Mouse (Mus musculus): ENCODE measurements around the gene Ostf1. TPM values are rescaled to one million over a fixed set of nuclear protein-coding genes. Genes with fewer than 3 reads are reported as not detected.
A peak's percentile ranks its signal among the peaks of the same experiment; 100 is the strongest.

The Ostf1 gene
- polyA plus RNA-seq, 1 experiment from 2014 or later, result 103 TPM

- Histone ChIP-seq H3K36me3 (no peaks in the 10 kb centered on the region), H3K4me3 (no peak overlapping the region), H3K27me3 (no peaks in the 10 kb centered on the region), H3K27ac (no peak overlapping the region), H3K4me1 (peaks cover 7% of the 10 kb centered on the region), H3K9ac (no peak overlapping the region), H3K9me3 (no peaks in the 10 kb centered on the region), H3K4me2 (no peak overlapping the region)
- ATAC-seq (ENCODE audit: borderline replicate concordance, extremely low read depth, low FRiP score, low TSS enrichment), result no peak
- 71% methylated on average over 5 of the region's 5 CpGs for WGBS
These were observed 12.6 kb downstream of the Ostf1 start for GRCm38 (mm10) chr19:18619060-18619459.

GRCm38 (mm10) chr19:18617504-18617903 is 14.1 kb downstream of the Ostf1 start:
- no peak overlapping the region for H3K4me3 ChIP-seq
- no peak overlapping the region for H3K27ac ChIP-seq
- ATAC-seq (ENCODE audit: borderline replicate concordance, extremely low read depth, low FRiP score, low TSS enrichment), result no peak
- H3K4me1 ChIP-seq, result peaks cover 11% of the 10 kb centered on the region
- H3K36me3 ChIP-seq, result no peaks in the 10 kb centered on the region
- no peaks in the 10 kb centered on the region for H3K27me3 ChIP-seq
- H3K9ac ChIP-seq, result no peak overlapping the region
- no peaks in the 10 kb centered on the region for H3K9me3 ChIP-seq
- 100% methylated on average over 1 of the region's 1 CpGs for WGBS
- no peak overlapping the region for H3K4me2 ChIP-seq

- Histone ChIP-seq H3K36me3 (no peaks in the 10 kb centered on the region), H3K9me3 (no peaks in the 10 kb centered on the region), H3K27ac (peak overlapping the region; percentile 63), H3K4me3 (no peak overlapping the region), H3K4me1 (peaks cover 11% of the 10 kb centered on the region), H3K9ac (no peak overlapping the region), H3K4me2 (peak overlapping the region; percentile 11; the same call in 1 of the 2 replicates), H3K27me3 (no peaks in the 10 kb centered on the region)
- WGBS, result 53% methylated on average over 9 of the region's 9 CpGs
- no peak for ATAC-seq (ENCODE audit: borderline replicate concordance, extremely low read depth, low FRiP score, low TSS enrichment)
These were observed 15.9 kb downstream of the Ostf1 start for GRCm38 (mm10) chr19:18615680-18616240.

- Histone ChIP-seq H3K4me2 (no peak overlapping the region), H3K9ac (no peak overlapping the region), H3K36me3 (no peaks in the 10 kb centered on the region), H3K9me3 (no peaks in the 10 kb centered on the region), H3K27ac (no peak overlapping the region), H3K4me1 (peaks cover 11% of the 10 kb centered on the region), H3K4me3 (no peak overlapping the region), H3K27me3 (no peaks in the 10 kb centered on the region)
- WGBS, result 79% methylated on average over 7 of the region's 7 CpGs
- no peak for ATAC-seq (ENCODE audit: borderline replicate concordance, extremely low read depth, low FRiP score, low TSS enrichment)
These were observed 17.3 kb downstream of the Ostf1 start for GRCm38 (mm10) chr19:18614337-18614736.

- Histone ChIP-seq H3K27ac (no peak overlapping the region), H3K9me3 (no peaks in the 10 kb centered on the region), H3K9ac (no peak overlapping the region), H3K4me3 (no peak overlapping the region), H3K4me2 (no peak overlapping the region), H3K27me3 (no peaks in the 10 kb centered on the region), H3K36me3 (no peaks in the 10 kb centered on the region), H3K4me1 (peaks cover 4% of the 10 kb centered on the region; the same call in 1 of the 2 replicates)
- 48% methylated on average over 6 of the region's 6 CpGs for WGBS
- no peak for ATAC-seq (ENCODE audit: borderline replicate concordance, extremely low read depth, low FRiP score, low TSS enrichment)
These were observed 22.6 kb downstream of the Ostf1 start for GRCm38 (mm10) chr19:18608975-18609374.

- 52% methylated on average over 7 of the region's 7 CpGs for WGBS
These were observed 23.7 kb downstream of the Ostf1 start for GRCm38 (mm10) chr19:18607907-18608306.

GRCm38 (mm10) chr19:18603011-18603410 is 28.6 kb downstream of the Ostf1 start:
- 68% methylated on average over 6 of the region's 6 CpGs for WGBS
- Histone ChIP-seq H3K9me3 (no peaks in the 10 kb centered on the region), H3K4me2 (no peak overlapping the region), H3K9ac (no peak overlapping the region), H3K27me3 (no peaks in the 10 kb centered on the region), H3K4me3 (no peak overlapping the region), H3K4me1 (peaks cover 3% of the 10 kb centered on the region), H3K27ac (no peak overlapping the region), H3K36me3 (peaks cover 6% of the 10 kb centered on the region; the same call in 1 of the 2 replicates)
- 0 out of 2 replicates have a peak, but pooled peaks have one; percentile 36 for ATAC-seq (ENCODE audit: borderline replicate concordance, extremely low read depth, low FRiP score, low TSS enrichment)

More at GRCm38 (mm10) chr19:18607907-18608306, 23.7 kb downstream of the Ostf1 start:
- Histone ChIP-seq H3K9me3 (no peaks in the 10 kb centered on the region), H3K9ac (no peak overlapping the region), H3K4me3 (no peak overlapping the region), H3K4me1 (peaks cover 3% of the 10 kb centered on the region; the same call in 1 of the 2 replicates), H3K27ac (no peak overlapping the region), H3K36me3 (no peaks in the 10 kb centered on the region), H3K27me3 (no peaks in the 10 kb centered on the region), H3K4me2 (no peak overlapping the region)
- ATAC-seq (ENCODE audit: borderline replicate concordance, extremely low read depth, low FRiP score, low TSS enrichment), result no peak

- Histone ChIP-seq H3K4me2 (no peak overlapping the region), H3K27me3 (no peaks in the 10 kb centered on the region), H3K36me3 (peaks cover 6% of the 10 kb centered on the region; the same call in 1 of the 2 replicates), H3K27ac (no peak overlapping the region), H3K4me3 (no peak overlapping the region), H3K9me3 (no peaks in the 10 kb centered on the region), H3K4me1 (peaks cover 3% of the 10 kb centered on the region), H3K9ac (no peak overlapping the region)
- ATAC-seq (ENCODE audit: borderline replicate concordance, extremely low read depth, low FRiP score, low TSS enrichment), result no peak
- WGBS, result 96% methylated on average over 9 of the region's 9 CpGs
These were observed 31.0 kb downstream of the Ostf1 start for GRCm38 (mm10) chr19:18600611-18601010.

GRCm38 (mm10) chr19:18599650-18600049 is 32.0 kb downstream of the Ostf1 start:
- Histone ChIP-seq H3K4me2 (no peak overlapping the region), H3K36me3 (peaks cover 6% of the 10 kb centered on the region; the same call in 1 of the 2 replicates), H3K9me3 (no peaks in the 10 kb centered on the region), H3K9ac (no peak overlapping the region), H3K4me3 (no peak overlapping the region), H3K4me1 (peaks cover 3% of the 10 kb centered on the region), H3K27me3 (no peaks in the 10 kb centered on the region), H3K27ac (no peak overlapping the region)
- WGBS, result 89% methylated on average over 5 of the region's 5 CpGs
- no peak for ATAC-seq (ENCODE audit: borderline replicate concordance, extremely low read depth, low FRiP score, low TSS enrichment)

GRCm38 (mm10) chr19:18599051-18599450 is 32.6 kb downstream of the Ostf1 start:
- Histone ChIP-seq H3K4me3 (no peak overlapping the region), H3K36me3 (peaks cover 6% of the 10 kb centered on the region; the same call in 1 of the 2 replicates), H3K4me1 (peaks cover 3% of the 10 kb centered on the region), H3K27ac (no peak overlapping the region), H3K9ac (no peak overlapping the region), H3K4me2 (no peak overlapping the region), H3K9me3 (no peaks in the 10 kb centered on the region), H3K27me3 (no peaks in the 10 kb centered on the region)
- no peak for ATAC-seq (ENCODE audit: borderline replicate concordance, extremely low read depth, low FRiP score, low TSS enrichment)
- 68% methylated on average over 8 of the region's 8 CpGs for WGBS

GRCm38 (mm10) chr19:18598265-18598926 is 33.2 kb downstream of the Ostf1 start:
- H3K27me3 ChIP-seq, result no peaks in the 10 kb centered on the region
- H3K27ac ChIP-seq, result no peak overlapping the region
- no peak for ATAC-seq (ENCODE audit: borderline replicate concordance, extremely low read depth, low FRiP score, low TSS enrichment)
- H3K9me3 ChIP-seq, result no peaks in the 10 kb centered on the region
- WGBS, result 81% methylated on average over 3 of the region's 3 CpGs
- H3K36me3 ChIP-seq, result peaks cover 6% of the 10 kb centered on the region; the same call in 1 of the 2 replicates
- no peak overlapping the region for H3K9ac ChIP-seq
- H3K4me1 ChIP-seq, result peaks cover 3% of the 10 kb centered on the region
- no peak overlapping the region for H3K4me3 ChIP-seq
- H3K4me2 ChIP-seq, result no peak overlapping the region

GRCm38 (mm10) chr19:18597772-18598171 is 33.9 kb downstream of the Ostf1 start:
- Histone ChIP-seq H3K4me2 (no peak overlapping the region), H3K4me3 (no peak overlapping the region), H3K4me1 (no peaks in the 10 kb centered on the region; the same call in 1 of the 2 replicates), H3K27me3 (no peaks in the 10 kb centered on the region), H3K36me3 (peaks cover 6% of the 10 kb centered on the region; the same call in 1 of the 2 replicates), H3K9ac (no peak overlapping the region), H3K27ac (no peak overlapping the region), H3K9me3 (no peaks in the 10 kb centered on the region)
- WGBS, result 73% methylated on average over 6 of the region's 6 CpGs
- no peak for ATAC-seq (ENCODE audit: borderline replicate concordance, extremely low read depth, low FRiP score, low TSS enrichment)
